23 mouse cellular contexts compared by ENCODE assay signal in genomic region chr11:115519581-115519980, GRCm38 (mm10).
"Had no signal": no experiment of that assay in that cellular context is flagged by ENCODE, and none has a peak within 500 bp of the region (broad histone marks: within the 10 kb centered on the region; RNA-seq: fewer than 3 reads in every experiment).

No protein-coding gene starts in this region.

- H3K9ac ChIP-seq: forebrain, postnatal 0 days; heart, embryonic 12.5 days; hindbrain, embryonic 13.5 days; hindbrain, embryonic 15.5 days; kidney, embryonic 15.5 days; limb, embryonic 13.5 days; limb, embryonic 15.5 days; liver, embryonic 12.5 days; liver, embryonic 14.5 days had no signal

- H3K27me3 ChIP-seq: heart, embryonic 12.5 days; hindbrain, embryonic 13.5 days; hindbrain, embryonic 15.5 days; kidney, embryonic 15.5 days; limb, embryonic 13.5 days; limb, embryonic 15.5 days; liver, embryonic 12.5 days had no signal

- H3K27ac ChIP-seq: hindbrain, embryonic 13.5 days; hindbrain, embryonic 15.5 days; hindbrain, postnatal 0 days; kidney, embryonic 15.5 days; kidney, postnatal 0 days; limb, embryonic 13.5 days; limb, embryonic 15.5 days; liver, embryonic 12.5 days; liver, embryonic 14.5 days had no signal

- H3K9me3 ChIP-seq: heart, embryonic 12.5 days; hindbrain, embryonic 13.5 days; hindbrain, embryonic 15.5 days; kidney, embryonic 15.5 days; limb, embryonic 13.5 days; limb, embryonic 15.5 days; liver, embryonic 12.5 days had no signal

- ATAC-seq: forebrain, postnatal 0 days; hindbrain, postnatal 0 days; intestine, embryonic 16.5 days; liver, embryonic 12.5 days had no signal

- DNase-seq: forebrain, postnatal 0 days; gastrocnemius, postnatal 14 days; gastrocnemius, postnatal 36 days; heart, adult 11 months; kidney, adult 11 months; kidney, adult 2 months; kidney, adult 9 months; kidney, postnatal 14 days; kidney, postnatal 36 days; layer of hippocampus, adult 9-11 months; layer of hippocampus, postnatal 36 days; left cerebral cortex, postnatal 4 days had no signal

- H3K4me2 ChIP-seq: hindbrain, embryonic 13.5 days; hindbrain, embryonic 15.5 days; kidney, embryonic 15.5 days; limb, embryonic 13.5 days; limb, embryonic 15.5 days; liver, embryonic 12.5 days had no signal

- H3K4me3 ChIP-seq: heart, embryonic 12.5 days; hindbrain, embryonic 13.5 days; hindbrain, embryonic 15.5 days; kidney, embryonic 15.5 days; limb, embryonic 13.5 days; limb, embryonic 15.5 days; liver, embryonic 12.5 days had no signal

- H3K4me1 ChIP-seq: hindbrain, embryonic 15.5 days; limb, embryonic 13.5 days; limb, embryonic 15.5 days had no signal
